Mouse (Mus musculus) heart, embryonic 16.5 days (tissue): ENCODE data around the gene Gm11034. TPM values are rescaled to one million over a fixed set of nuclear protein-coding genes. Genes with fewer than 3 reads are reported as not detected.

Experiments
- ATAC-seq: fragments of 200-750 bp; cut with Nextera tagmentation; replicated peaks from 2 replicates; pipeline ENCODE4 v1.8.0; 2017; ENCODE audit warnings: moderate number of reproducible peaks; ENCODE audit not compliant: insufficient read depth, low FRiP score; ENCODE audit errors: extremely low read depth
- H3K27ac ChIP-seq: fragments of 300-500 bp; sonication (generic); 2 replicates; pipeline ENCODE4 v1.5.1; 2014; ENCODE audit warnings: mild to moderate bottlenecking, low read length, control low read depth, moderate library complexity
- H3K27me3 ChIP-seq: fragments of 300-500 bp; sonication (generic); 2 replicates; pipeline ENCODE4 v1.6.1; 2014; ENCODE audit warnings: low read length, mixed read lengths; ENCODE audit not compliant: control insufficient read depth, insufficient read depth
- H3K36me3 ChIP-seq: fragments of 300-500 bp; sonication (generic); 2 replicates; pipeline ENCODE4 v1.6.1; 2014; ENCODE audit not compliant: control insufficient read depth, insufficient read depth
- H3K4me1 ChIP-seq: fragments of 300-500 bp; sonication (generic); 2 replicates; pipeline ENCODE4 v1.6.1; 2014; ENCODE audit warnings: low read length, mixed read lengths; ENCODE audit not compliant: control insufficient read depth, insufficient read depth
- H3K4me2 ChIP-seq: fragments of 300-500 bp; sonication (generic); 2 replicates; pipeline ENCODE4 v1.6.1; 2014; ENCODE audit warnings: low read depth, mild to moderate bottlenecking, control low read depth, low read length
- H3K4me3 ChIP-seq: fragments of 300-500 bp; sonication (generic); 2 replicates; pipeline ENCODE4 v1.5.1; 2014; ENCODE audit warnings: mild to moderate bottlenecking, control low read depth, low read length
- H3K9ac ChIP-seq: fragments of 300-500 bp; sonication (generic); 2 replicates; pipeline ENCODE4 v1.6.1; 2014; ENCODE audit warnings: low read length, control low read depth
- H3K9me3 ChIP-seq: fragments of 300-500 bp; sonication (generic); replicated peaks from 2 replicates; pipeline ENCODE4 v1.6.1; 2016; ENCODE audit warnings: low read length; ENCODE audit not compliant: control insufficient read depth
- WGBS: fragments of 180-500 bp; shearing (Covaris S2); extraction: QIAGEN DNeasy Blood & Tissue Kit; methylation state at CpG from one replicate; pipeline ENCODE4 v1.1.7; 2014; 5-methylcytosine and 5-hydroxymethylcytosine counted together
- polyA plus RNA-seq: library from polyadenylated mRNA; unstranded; fragments of >200 nt; fragmentation: Nextera tagmentation; extraction: Ambion mirVana; gene quantifications from 2 replicates; pipeline ENCODE4 v1.2.1, GENCODE M21; 2015

The Gm11034 gene
- polyA plus RNA-seq, 1 experiment from 2014 or later, result not detected

DNA sequence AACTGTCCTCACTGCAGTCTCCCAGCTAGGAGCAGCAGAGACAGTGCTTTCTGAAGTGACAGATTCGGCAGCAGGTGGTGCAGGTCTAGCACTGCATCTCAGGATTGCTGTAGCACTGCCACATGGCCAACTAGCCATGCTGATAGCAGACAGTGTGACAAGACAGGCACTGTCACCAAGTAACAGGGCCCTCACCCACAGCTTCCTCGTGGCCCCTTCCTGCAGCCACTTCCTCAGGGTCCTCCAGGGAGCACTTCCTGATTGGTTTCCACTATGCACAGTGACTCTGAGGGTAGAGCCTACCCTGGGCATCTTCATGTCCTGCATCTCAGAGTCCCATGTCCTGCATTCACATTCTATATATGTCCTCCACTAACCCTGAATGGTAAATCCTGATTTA, 31.2 kb upstream of the Gm11034 start:
- WGBS, result 29% methylated on average over 2 of the region's 2 CpGs
- no peak for ATAC-seq
- no peak overlapping the region for H3K9ac ChIP-seq

DNA sequence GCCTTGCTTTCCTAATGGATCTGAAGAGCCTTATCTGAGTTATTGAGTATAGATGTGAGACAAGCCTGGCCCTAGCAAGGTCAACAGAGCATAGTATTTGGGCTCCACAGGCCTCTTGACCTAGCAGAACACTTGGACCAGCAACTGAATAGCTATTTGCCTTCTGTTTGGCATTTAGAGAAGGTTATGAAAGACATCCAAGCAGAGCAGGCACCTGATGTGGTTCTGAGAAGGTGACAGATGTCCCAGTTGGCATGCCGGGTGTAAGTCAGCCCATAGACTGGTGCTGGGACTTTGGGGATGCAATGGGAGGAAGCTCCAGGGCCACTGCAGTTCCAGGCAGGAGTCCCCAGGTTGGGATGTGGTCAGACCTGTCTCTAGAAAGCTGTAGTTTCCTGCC, 28.8 kb upstream of the Gm11034 start:
- 90% methylated on average over 1 of the region's 1 CpGs for WGBS
- peaks cover 3% of the 10 kb centered on the region; the same call in 1 of the 2 replicates for H3K36me3 ChIP-seq
- no peaks in the 10 kb centered on the region for H3K27me3 ChIP-seq
- H3K27ac ChIP-seq, result no peak overlapping the region
- H3K4me2 ChIP-seq, result no peak overlapping the region
- H3K9ac ChIP-seq, result no peak overlapping the region
- H3K4me1 ChIP-seq, result peaks cover 5% of the 10 kb centered on the region
- ATAC-seq, result no peak
- no peak overlapping the region for H3K4me3 ChIP-seq
- H3K9me3 ChIP-seq, result no peaks in the 10 kb centered on the region

More for the DNA sequence above, 31.2 kb upstream of the Gm11034 start:
- Histone ChIP-seq H3K27me3 (no peaks in the 10 kb centered on the region), H3K9me3 (no peaks in the 10 kb centered on the region), H3K27ac (no peak overlapping the region), H3K4me3 (no peak overlapping the region), H3K4me1 (peaks cover 5% of the 10 kb centered on the region), H3K4me2 (no peak overlapping the region), H3K36me3 (peaks cover 5% of the 10 kb centered on the region; the same call in 1 of the 2 replicates)

DNA sequence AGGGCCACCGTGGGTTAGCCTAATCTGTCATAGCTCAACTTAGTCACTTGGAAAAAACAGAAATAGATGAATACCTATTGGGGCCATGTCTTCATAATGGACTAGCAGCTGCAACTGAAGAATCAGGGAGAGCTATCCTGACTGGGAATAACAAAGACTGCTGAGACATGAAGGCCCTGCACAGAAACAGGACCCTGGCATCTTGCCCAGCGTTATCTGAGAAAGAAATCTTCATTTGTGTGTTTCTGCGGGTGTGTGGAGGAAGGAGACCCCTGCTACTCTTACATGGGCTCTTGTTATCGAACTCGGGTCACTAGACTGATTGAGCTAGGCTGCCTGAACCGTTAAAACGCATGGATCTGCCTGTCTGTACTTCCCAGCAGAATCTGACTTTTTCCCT, 27.5 kb upstream of the Gm11034 start:
- Histone ChIP-seq H3K4me1 (peaks cover 5% of the 10 kb centered on the region), H3K9ac (peak overlapping the region; percentile 79), H3K9me3 (no peaks in the 10 kb centered on the region), H3K4me2 (peak overlapping the region; percentile 82), H3K27ac (no peak overlapping the region), H3K4me3 (peak overlapping the region; percentile 93), H3K27me3 (no peaks in the 10 kb centered on the region), H3K36me3 (no peaks in the 10 kb centered on the region; the same call in 1 of the 2 replicates)
- ATAC-seq, result no peak
- 63% methylated on average over 7 of the region's 7 CpGs for WGBS

DNA sequence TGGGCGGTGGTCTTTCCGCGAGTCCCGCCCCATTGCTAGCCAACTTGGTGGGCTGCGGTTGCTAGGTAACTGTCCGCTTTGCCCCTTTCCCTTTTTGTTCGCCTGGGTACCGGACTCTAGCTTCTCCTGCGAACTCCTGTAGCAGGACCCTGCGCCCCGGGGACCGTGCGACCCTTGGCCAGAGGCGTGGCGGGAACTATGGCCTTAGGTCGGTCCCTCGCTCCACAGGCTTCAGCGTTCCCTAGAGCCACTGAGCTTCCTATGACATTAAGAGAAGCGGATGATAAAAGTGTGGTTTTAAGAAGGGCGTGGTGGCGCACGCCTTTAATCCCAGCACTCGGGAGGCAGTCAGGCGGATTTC, 26.9 kb upstream of the Gm11034 start:
- peak overlapping the region; percentile 79 for H3K9ac ChIP-seq
- H3K4me2 ChIP-seq, result peak overlapping the region; percentile 82
- peak overlapping the region; percentile 93 for H3K4me3 ChIP-seq
- under 1% methylated on average over 24 of the region's 24 CpGs for WGBS
- peak overlapping the region; percentile 91 for H3K27ac ChIP-seq
- H3K36me3 ChIP-seq, result no peaks in the 10 kb centered on the region; the same call in 1 of the 2 replicates
- 0 out of 2 replicates have a peak, but pooled peaks have one; percentile 1 for ATAC-seq
- H3K4me1 ChIP-seq, result peaks cover 5% of the 10 kb centered on the region
- H3K9me3 ChIP-seq, result no peaks in the 10 kb centered on the region
- H3K27me3 ChIP-seq, result no peaks in the 10 kb centered on the region

DNA sequence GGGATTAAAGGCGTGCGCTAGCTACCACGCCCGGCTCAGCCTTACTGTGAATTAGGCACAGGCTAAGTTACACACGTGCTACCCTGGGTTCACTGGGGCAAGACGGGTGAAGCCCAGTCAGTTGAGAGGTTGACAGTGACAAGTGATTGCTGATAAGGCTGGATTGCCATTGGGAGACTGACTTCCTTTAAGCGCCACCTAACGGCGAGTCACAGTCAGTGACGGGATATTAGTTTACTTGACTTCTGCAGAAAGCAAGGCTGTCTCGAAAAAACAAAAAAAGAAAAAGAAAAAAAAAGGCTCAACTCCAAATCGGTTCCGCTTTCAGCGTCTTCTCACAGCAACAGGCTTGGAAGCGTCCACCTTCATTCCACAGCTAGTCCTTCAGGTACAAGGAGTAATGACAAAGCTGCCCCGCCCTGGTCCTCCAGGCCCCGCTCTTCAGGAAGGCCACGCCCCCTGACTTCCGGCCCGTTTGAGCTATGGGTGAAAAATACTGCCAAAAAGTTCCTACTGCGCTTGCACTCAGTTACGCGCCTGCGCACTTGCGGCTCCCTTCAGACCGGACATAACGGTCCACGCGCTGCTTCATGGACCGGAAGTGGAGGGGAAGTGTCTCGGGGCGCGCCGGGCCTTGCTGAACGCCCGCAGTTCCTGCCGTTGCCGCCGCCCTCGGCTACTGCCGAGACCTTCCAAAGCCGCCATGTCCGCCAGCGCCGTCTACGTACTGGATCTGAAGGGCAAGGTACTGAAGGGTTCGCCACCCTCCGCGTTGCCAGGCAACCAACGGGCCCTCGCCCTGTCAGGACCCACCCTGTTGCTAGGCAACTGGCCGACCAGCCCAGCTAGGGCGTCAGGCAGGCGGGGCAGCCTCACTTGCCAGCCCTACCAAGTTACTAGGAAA, 26.3 kb upstream of the Gm11034 start, which contains the start of gene Ap1m1:
Ap1m1 (plus strand) TSS at position 520 of the 904 bp plus-strand sequence.
- WGBS, result under 1% methylated on average over 54 of the region's 54 CpGs
- ATAC-seq, result peak; percentile 96

DNA sequence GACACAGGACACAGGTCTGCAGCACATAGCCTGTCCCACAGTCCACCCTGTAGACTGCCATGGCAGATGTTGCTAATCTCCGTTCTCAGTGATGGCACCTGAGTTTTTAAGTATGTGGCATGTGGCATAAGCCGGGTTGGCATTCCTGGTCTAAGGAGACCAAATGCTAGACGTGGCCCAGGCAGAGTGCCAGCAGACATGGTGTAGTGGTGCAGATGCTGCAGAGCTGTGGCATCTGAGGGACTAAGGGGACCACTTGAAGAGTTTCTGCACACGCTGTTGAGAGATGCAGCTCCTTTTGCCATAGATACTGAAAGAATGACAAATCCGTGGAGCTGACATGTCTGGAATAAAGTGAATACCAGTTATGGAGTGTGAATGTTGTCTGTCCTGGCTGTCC, 9.2 kb upstream of the Gm11034 start:
- H3K36me3 ChIP-seq, result peaks cover 16% of the 10 kb centered on the region
- H3K4me3 ChIP-seq, result no peak overlapping the region
- no peak overlapping the region for H3K27ac ChIP-seq
- H3K27me3 ChIP-seq, result no peaks in the 10 kb centered on the region
- no peak for ATAC-seq
- H3K9me3 ChIP-seq, result no peaks in the 10 kb centered on the region
- 81% methylated on average over 5 of the region's 5 CpGs for WGBS
- no peak overlapping the region for H3K9ac ChIP-seq
- H3K4me2 ChIP-seq, result no peak overlapping the region
- peaks cover 10% of the 10 kb centered on the region for H3K4me1 ChIP-seq

More for the DNA sequence above, 26.3 kb upstream of the Gm11034 start, which contains the start of gene Ap1m1:
- H3K36me3 ChIP-seq, result no peaks in the 10 kb centered on the region; the same call in 1 of the 2 replicates
- H3K27ac ChIP-seq, result peak within 1 kb of the TSS; percentile 91
- no peaks in the 10 kb centered on the region for H3K9me3 ChIP-seq
- peak within 1 kb of the TSS; percentile 79 for H3K9ac ChIP-seq
- peak within 1 kb of the TSS; percentile 82 for H3K4me2 ChIP-seq
- H3K4me1 ChIP-seq, result peaks cover 5% of the 10 kb centered on the region
- H3K27me3 ChIP-seq, result no peaks in the 10 kb centered on the region
- peak within 1 kb of the TSS; percentile 93 for H3K4me3 ChIP-seq

DNA sequence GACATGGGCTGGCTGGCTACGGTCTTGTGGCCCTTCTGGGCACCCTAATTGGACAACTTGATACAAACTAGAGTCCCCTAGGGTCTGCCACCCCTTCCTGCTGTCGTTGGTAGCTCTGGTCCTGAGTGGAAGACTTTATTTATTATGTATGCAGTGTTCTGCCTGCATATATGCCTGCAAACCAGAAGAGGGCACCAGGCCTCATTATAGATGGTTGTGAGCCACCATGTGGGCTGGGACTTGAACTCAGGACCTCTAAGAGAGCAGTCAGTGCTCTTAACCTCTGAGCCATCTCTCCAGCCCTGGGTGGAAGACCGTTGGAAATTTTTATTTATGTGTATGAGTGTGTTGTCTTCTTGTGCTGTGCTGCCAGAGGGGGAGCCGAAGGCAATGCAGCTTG, 7.3 kb upstream of the Gm11034 start:
- Histone ChIP-seq H3K27me3 (peaks cover 4% of the 10 kb centered on the region; the same call in 1 of the 2 replicates), H3K9me3 (no peaks in the 10 kb centered on the region), H3K36me3 (peaks cover 16% of the 10 kb centered on the region), H3K4me3 (peak overlapping the region; percentile 60), H3K4me1 (peaks cover 10% of the 10 kb centered on the region), H3K9ac (no peak overlapping the region), H3K27ac (no peak overlapping the region), H3K4me2 (peak overlapping the region; percentile 88)
- no peak for ATAC-seq
- WGBS, result 87% methylated on average over 4 of the region's 4 CpGs

DNA sequence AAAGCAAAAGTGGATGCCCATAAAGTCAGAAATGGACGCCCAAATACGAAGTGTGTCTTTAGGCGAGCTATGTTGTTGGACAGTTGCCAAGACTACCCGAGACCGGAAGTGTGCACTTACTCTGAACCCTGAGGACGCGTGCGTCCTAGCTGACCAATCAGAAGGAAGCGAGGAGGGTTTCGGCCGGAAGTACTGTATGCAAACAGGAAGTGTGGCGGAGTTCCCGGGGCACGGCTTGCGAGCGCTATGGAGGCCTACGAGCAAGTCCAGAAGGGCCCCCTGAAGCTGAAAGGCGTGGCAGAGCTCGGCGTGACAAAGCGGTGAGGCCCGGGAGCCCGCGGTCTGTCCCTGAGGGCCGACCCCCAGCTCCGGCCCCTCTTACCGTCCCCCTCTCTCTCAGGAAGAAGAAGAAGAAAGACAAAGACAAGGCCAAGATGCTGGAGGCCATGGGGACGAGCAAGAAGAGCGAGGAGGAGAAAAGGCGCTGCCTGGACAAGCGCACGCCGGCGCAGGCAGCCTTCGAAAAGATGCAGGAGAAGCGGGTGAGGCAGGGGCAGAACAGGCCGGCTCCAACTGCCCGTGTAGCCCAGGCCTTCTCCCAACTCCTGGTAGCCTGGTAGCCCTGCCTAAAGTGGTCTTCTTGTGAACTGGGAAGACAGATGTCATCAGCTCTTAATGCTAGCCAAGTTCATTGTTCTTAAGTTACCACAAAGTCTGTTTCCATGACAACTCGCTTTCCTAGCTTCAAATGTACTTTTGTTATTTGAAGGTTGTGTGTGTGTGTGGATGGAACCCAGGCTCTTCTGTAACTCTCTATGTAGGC, 6.3 kb upstream of the Gm11034 start, which contains the start of gene Fam32a:
Fam32a (plus strand) TSS at position 190 of the 823 bp plus-strand sequence.
- Histone ChIP-seq H3K27me3 (peaks cover 4% of the 10 kb centered on the region; the same call in 1 of the 2 replicates), H3K9me3 (no peaks in the 10 kb centered on the region), H3K9ac (peak within 1 kb of the TSS; percentile 70), H3K36me3 (peaks cover 16% of the 10 kb centered on the region), H3K4me1 (peaks cover 10% of the 10 kb centered on the region), H3K4me2 (peak within 1 kb of the TSS; percentile 88), H3K4me3 (peak within 1 kb of the TSS; percentile 60), H3K27ac (peak within 1 kb of the TSS; percentile 40)
- 15% methylated on average over 39 of the region's 39 CpGs for WGBS
- ATAC-seq, result peak; percentile 95
